Mouse (Mus musculus) left cerebral cortex, postnatal 36 days (tissue): ENCODE results near the gene Cngb1. TPM values are rescaled to one million over a fixed set of nuclear protein-coding genes. Genes with fewer than 3 reads are reported as not detected.
"Not testable (repeated sequence)": the region's sequence is repeated elsewhere in the genome, so short reads cannot be mapped to it uniquely, and the experiment has no call there.

Source experiments
- DNase-seq, 2 experiments: peaks; one replicate each; pipeline ENCODE4 v3.0.0; 2021 to 2022; ENCODE audit warnings: low spot score in 2 of 2, mixed read lengths in 1 of 2
- intact Hi-C: fragments of 180-260 bp; cut with DNase I; formaldehyde crosslinking; loops from one replicate; pipeline ENCODE4 v1.15.1; 2025
- total RNA-seq, 2 experiments: library from RNA; stranded (reverse); gene quantifications; 2 replicates each; pipeline ENCODE4 v1.2.3; 2021

Gene Cngb1
- total RNA-seq, 2 experiments from 2014 or later: 0.23 to 0.30 TPM

DNA sequence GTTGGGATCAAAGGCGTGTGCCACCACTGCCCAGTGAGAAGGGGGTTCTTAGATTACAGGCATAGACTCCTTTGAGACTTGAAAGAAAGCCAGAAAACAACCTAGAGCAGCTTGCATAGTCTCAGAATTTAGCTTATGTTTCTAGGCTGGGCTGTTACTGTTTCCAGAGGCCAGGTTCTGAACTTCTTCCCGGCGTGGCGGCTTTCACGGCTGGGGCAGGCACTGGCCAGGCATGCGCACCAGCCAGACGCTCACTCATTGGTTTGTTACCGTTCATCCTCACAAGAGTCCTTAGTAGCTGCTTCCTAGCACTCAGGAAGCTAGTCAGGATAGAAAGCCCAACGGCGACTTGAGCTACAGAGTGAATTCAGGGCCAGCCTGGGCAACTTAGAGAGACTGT is 50.8 kb downstream of the Cngb1 start:
- intact Hi-C loops: loop anchor here (2.0 to 5.0 kb wide), 2 partner anchors 47 to 75 kb away; partner anchors contain the start of gene Zfp319
- DNase-seq: no peak

GRCm38 (mm10) chr8:95254564-95255434 is 51.6 kb downstream of the Cngb1 start:
- intact Hi-C loops: loop anchor here (2.0 to 5.0 kb wide), 2 partner anchors 48 to 76 kb away; partner anchors contain the start of gene Zfp319
- peak; percentile 90 to 95 for DNase-seq

GRCm38 (mm10) chr8:95252056-95252455 is 54.3 kb downstream of the Cngb1 start:
- no peak for DNase-seq
- intact Hi-C loops: no loop called here

- intact Hi-C loops: loop anchor here (5.0 kb wide), 1 partner anchor 182 kb away; the partner anchor contains the start of gene Cfap20
- no peak for DNase-seq
These were observed 56.5 kb downstream of the Cngb1 start for GRCm38 (mm10) chr8:95249847-95250246.

GRCm38 (mm10) chr8:95247277-95247676 is 59.1 kb downstream of the Cngb1 start:
- DNase-seq: no peak
- intact Hi-C loops: loop anchor here (5.0 kb wide), 1 partner anchor 185 kb away; the partner anchor contains the start of gene Cfap20

GRCm38 (mm10) chr8:95245180-95245579 is 61.2 kb downstream of the Cngb1 start:
- no peak for DNase-seq
- intact Hi-C loops: loop anchor here (5.0 kb wide), 1 partner anchor 187 kb away; the partner anchor contains the start of gene Cfap20

DNA sequence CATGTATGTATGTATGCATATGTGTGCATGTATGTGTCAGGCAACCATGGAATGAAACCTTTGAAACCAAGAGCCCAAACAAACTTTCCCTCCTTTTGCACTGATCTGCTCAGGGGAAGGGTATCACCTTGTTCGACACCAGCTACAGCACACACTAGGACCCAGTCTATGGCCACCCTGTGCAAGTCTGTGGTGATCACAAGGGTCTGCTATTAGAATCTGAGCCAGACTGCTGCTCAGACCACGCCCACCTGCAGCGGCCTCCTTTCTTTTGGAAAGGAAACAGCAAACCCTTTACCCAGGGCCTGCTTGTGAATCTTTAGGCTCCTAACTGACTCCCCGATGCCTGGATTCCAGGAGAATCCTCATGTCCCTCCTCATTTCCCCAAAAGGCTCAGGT is 62.5 kb downstream of the Cngb1 start:
- DNase-seq: no peak
- intact Hi-C loops: no loop called here

GRCm38 (mm10) chr8:95242826-95243571 is 63.4 kb downstream of the Cngb1 start:
- intact Hi-C loops: no loop called here
- DNase-seq: peak in 1 of 2 experiments; percentile 22

GRCm38 (mm10) chr8:95242099-95242825 is 64.1 kb downstream of the Cngb1 start:
- intact Hi-C loops: no loop called here
- DNase-seq: no peak

DNA sequence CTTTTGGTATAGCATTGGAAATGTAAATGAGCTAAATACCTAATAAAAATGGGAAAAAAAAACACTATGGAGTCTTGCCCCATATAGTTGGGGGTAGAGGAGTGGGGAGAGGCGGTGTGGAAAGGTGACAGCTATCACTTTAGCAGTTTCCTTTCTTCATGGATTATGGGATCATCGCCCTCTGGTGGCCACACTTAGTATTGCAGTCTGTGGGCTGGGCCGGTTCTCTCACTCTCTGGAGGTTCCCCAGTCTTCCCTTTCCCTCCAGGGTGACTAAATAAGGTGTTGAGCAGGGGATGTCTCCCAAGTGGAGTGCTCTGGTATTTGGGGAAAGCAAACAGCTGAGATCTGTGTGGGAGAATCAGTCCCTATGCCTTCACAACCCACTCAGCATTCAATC is 70.7 kb downstream of the Cngb1 start:
- DNase-seq: peak; percentile 53 to 73
- intact Hi-C loops: no loop called here

DNA sequence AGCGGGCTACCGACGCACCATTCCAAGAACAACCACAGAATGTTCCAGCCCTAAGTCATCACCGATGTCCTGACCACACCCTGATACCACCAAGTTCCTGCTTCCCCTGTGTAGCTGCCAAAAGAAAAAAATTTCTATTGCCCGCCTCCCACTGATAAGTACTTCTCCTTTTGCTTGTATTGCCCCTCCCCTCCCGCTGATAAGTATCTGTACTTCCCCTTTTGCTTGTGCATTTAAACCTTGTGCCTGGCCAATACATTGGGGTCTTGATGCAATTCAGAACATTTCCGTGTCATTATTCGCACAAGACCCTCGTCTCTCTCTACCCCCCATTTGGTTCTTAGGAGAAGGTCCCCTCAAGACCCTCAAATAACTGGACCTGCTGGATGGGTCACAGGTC is 76.3 kb downstream of the Cngb1 start:
- DNase-seq, intact Hi-C loops: not testable (repeated sequence)

- no peak for DNase-seq
- intact Hi-C loops: no loop called here
These were observed 79.3 kb downstream of the Cngb1 start for GRCm38 (mm10) chr8:95227151-95227468.

DNA sequence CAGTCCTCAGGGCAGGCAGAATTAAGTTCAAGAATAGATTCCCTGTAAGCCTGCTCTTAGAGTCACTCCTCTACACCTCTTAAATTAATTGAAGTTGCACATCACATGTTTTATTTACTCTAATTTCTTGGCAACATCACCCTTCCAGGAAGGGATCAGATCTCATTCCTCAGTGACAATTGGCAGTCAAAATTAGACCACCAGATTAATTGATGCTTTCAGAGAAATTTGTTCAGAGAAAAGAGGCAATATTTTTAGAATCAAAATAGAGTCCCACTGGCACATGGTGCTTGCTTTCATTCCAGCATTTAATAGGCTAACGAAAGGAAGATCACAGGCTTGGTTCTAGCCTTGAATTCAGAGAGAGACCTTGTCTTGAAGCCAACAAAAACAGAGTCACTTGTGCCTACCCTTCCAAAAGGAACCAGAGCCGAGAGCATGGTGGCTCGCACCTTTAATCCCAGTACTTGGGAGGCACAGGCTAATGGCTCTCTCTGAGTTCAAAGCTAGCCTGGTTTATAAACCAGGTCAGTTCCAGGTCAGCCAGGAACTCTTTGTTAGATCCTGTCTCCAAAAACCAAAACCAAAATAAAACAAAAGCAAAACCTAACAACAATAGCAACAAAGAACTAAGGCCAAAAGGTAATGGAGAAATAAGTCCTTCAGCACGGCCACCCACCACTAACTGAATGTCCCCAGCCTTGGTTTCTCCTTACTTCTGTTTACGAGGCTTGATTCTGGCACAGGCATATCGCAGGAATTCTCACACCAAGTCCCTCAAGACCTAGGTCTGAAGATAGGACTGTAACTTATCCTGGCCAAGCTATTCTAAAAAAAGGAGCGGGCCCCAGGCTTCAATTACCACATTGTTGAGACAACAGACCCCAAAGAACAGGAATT is 79.9 kb downstream of the Cngb1 start:
- intact Hi-C loops: no loop called here
- DNase-seq: no peak

DNA sequence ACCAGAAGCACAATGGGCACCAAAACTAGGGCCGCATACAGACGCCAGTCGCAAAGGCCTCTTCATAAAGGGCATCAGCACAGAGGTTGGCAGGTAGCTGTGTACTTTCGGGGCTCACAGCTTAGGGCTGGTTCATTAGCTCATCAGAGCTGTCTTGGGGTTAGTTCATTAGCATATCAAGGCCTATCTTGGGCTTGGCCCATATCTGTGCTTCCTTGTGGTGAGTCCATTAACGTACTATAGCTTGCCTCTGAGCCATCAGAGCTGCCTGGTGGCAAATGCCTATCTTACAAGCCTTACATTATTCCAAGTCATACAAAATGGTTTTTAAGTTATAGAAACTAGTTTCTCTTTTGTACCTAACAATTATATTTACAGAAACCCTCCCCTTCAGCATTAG is 82.4 kb downstream of the Cngb1 start:
- intact Hi-C loops: no loop called here

GRCm38 (mm10) chr8:95221045-95221444 is 85.3 kb downstream of the Cngb1 start:
- intact Hi-C loops: no loop called here
- DNase-seq: no peak

More for the DNA sequence above, 82.4 kb downstream of the Cngb1 start:
- DNase-seq: no peak

GRCm38 (mm10) chr8:95220571-95220998 is 85.8 kb downstream of the Cngb1 start:
- no peak for DNase-seq
- intact Hi-C loops: no loop called here

GRCm38 (mm10) chr8:95219623-95220022 is 86.8 kb downstream of the Cngb1 start:
- DNase-seq: no peak
- intact Hi-C loops: no loop called here

DNA sequence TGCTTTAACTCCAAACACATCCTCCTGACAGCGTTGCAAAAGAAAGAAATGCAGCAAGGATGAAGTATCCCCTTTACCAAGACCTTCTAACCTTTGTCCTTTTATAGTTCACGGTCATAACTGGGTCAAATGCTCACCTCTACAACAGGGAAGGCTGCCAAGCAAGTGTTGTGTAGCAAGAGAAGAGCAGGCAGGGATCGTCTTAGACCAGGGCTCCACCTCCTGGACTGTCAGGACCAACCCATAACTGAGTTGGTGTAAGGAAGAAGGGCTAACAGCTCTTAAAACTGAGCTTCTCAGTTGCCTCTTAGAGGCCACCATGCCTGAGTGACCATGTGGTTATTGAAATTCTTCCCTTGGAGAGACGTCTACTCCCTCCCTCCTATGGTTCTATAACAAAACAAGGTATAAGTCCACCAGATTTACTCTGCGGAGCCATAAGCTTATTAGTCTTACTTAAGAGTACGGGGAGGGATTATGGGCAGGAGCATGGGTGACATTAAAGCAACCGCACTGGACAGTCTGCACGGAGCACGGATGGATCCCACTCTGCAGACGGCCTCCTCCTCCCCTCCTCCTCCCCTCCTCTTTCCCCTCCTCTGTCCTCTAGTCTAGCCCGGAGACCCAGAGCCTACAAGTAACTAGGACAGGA is 90.5 kb downstream of the Cngb1 start:
- intact Hi-C loops: no loop called here
- DNase-seq: no peak
